Mouse (Mus musculus) forebrain, embryonic 14.5 days (tissue): ENCODE measurements around the gene Gfpt2. TPM values are rescaled to one million over a fixed set of nuclear protein-coding genes. Genes with fewer than 3 reads are reported as not detected.

Experiments
- ATAC-seq: fragments of 200-750 bp; cut with Nextera tagmentation; 2 replicates; pipeline ENCODE4 v1.8.0; 2017; ENCODE audit warnings: mild to moderate bottlenecking, moderate library complexity
- DNase-seq: peaks from one replicate; pipeline ENCODE4 v3.0.0-alpha.2; 2015; ENCODE audit warnings: low spot score
- H3K27ac ChIP-seq: fragments of 300-500 bp; sonication (generic); 2 replicates; pipeline ENCODE4 v1.5.1; 2014; ENCODE audit warnings: low read depth, mild to moderate bottlenecking, control low read depth, low read length, moderate library complexity
- H3K27me3 ChIP-seq: fragments of 300-500 bp; sonication (generic); replicated peaks from 2 replicates; pipeline ENCODE4 v1.6.1; 2014; ENCODE audit warnings: low read length, control low read depth, mixed read lengths; ENCODE audit not compliant: control insufficient read depth, insufficient read depth
- H3K36me3 ChIP-seq: fragments of 300-500 bp; sonication (generic); 2 replicates; pipeline ENCODE4 v1.6.1; 2014; ENCODE audit warnings: low read length, control low read depth; ENCODE audit not compliant: control insufficient read depth, insufficient read depth
- H3K4me1 ChIP-seq: fragments of 300-500 bp; sonication (generic); 2 replicates; pipeline ENCODE4 v1.6.1; 2014; ENCODE audit warnings: antibody characterized with exemption, low read length, control low read depth; ENCODE audit not compliant: control insufficient read depth, insufficient read depth
- H3K4me2 ChIP-seq: fragments of 300-500 bp; sonication (generic); 2 replicates; pipeline ENCODE4 v1.6.1; 2014; ENCODE audit warnings: mild to moderate bottlenecking, control low read depth, low read length
- H3K4me3 ChIP-seq: fragments of 300-500 bp; sonication (generic); 2 replicates; pipeline ENCODE4 v1.5.1; 2014; ENCODE audit warnings: low read depth, low read length, control low read depth
- H3K9ac ChIP-seq: fragments of 300-500 bp; sonication (generic); 2 replicates; pipeline ENCODE4 v1.6.1; 2014; ENCODE audit warnings: mild to moderate bottlenecking, low read length, control low read depth, moderate library complexity
- H3K9me3 ChIP-seq: fragments of 300-500 bp; sonication (generic); replicated peaks from 2 replicates; pipeline ENCODE4 v1.6.1; 2016; ENCODE audit warnings: low read length, control low read depth, mixed read lengths; ENCODE audit not compliant: control insufficient read depth
- WGBS: fragments of 180-500 bp; shearing (Covaris S2); extraction: QIAGEN DNeasy Blood & Tissue Kit; methylation state at CpG from one replicate; pipeline ENCODE4 v1.1.7; 2014; 5-methylcytosine and 5-hydroxymethylcytosine counted together
- polyA plus RNA-seq: library from polyadenylated mRNA; unstranded; fragments of >200 nt; fragmentation: Nextera tagmentation; extraction: Ambion mirVana; gene quantifications from 2 replicates; pipeline ENCODE4 v1.2.1, GENCODE M21; 2014

Gfpt2 gene
- polyA plus RNA-seq, 1 experiment from 2014 or later, result 6.0 TPM

DNA sequence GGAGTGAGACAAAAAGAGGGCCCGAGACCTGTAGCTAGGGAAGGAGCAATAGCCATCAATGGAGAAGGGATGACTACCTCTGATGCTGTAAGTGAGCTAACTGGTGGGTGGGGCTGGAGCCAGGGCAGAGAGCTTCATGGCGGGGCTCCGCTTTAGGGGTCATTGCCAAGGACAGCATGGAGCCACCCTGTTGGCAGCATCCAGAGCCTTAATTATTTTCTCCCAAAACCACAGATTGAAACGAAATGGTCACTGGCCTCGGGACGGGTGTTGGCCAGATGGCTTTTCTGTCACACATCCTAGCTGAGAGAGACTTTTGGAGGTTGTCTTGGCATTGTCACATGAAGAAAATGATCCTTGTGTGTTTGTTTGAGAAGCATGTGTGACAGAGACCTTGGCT lies 15.1 kb upstream of the Gfpt2 start:
- no peak for DNase-seq
- Histone ChIP-seq H3K4me3 (no peak overlapping the region), H3K4me1 (no peaks in the 10 kb centered on the region), H3K36me3 (no peaks in the 10 kb centered on the region), H3K27me3 (no peaks in the 10 kb centered on the region), H3K27ac (no peak overlapping the region), H3K9ac (no peak overlapping the region), H3K9me3 (no peaks in the 10 kb centered on the region), H3K4me2 (no peak overlapping the region)
- WGBS, result 86% methylated on average over 6 of the region's 6 CpGs
- no peak for ATAC-seq

DNA sequence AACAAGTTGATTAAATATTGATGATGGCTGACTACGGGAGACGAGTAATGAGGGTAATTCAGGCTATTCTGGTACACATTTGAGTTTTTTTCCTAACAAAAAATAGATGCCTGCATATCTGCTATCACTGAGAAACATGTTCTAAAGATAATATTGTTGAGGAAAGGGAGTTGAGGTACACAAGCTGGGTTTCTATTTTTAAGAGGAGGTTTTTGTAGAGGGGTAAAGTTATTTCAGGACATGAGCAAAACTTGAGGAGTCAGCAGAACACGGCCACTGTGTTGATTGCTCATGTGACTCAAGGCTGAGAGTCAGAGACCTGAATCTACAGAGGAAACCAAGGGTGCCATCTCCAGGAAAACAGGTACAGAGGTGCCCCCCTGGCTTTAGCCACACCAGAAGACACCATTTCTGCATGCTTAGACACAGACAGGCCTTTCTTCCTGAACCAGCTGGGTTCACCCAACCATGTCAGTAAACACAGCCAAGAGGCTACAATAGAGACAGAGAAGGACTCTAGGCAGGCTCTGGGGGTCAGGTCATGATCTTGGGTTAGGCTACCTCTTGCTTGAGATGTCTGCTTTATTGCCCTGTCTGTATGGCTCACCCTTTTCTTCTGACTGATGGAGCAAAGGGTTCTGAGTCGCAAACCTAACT lies 13.7 kb upstream of the Gfpt2 start:
- no peaks in the 10 kb centered on the region for H3K36me3 ChIP-seq
- no peak overlapping the region for H3K4me3 ChIP-seq
- H3K27me3 ChIP-seq, result no peaks in the 10 kb centered on the region
- no peaks in the 10 kb centered on the region for H3K9me3 ChIP-seq
- no peak overlapping the region for H3K4me2 ChIP-seq
- no peak overlapping the region for H3K9ac ChIP-seq
- no peak overlapping the region for H3K27ac ChIP-seq
- no peak for ATAC-seq
- 86% methylated on average over 4 of the region's 4 CpGs for WGBS
- no peak for DNase-seq
- H3K4me1 ChIP-seq, result no peaks in the 10 kb centered on the region

DNA sequence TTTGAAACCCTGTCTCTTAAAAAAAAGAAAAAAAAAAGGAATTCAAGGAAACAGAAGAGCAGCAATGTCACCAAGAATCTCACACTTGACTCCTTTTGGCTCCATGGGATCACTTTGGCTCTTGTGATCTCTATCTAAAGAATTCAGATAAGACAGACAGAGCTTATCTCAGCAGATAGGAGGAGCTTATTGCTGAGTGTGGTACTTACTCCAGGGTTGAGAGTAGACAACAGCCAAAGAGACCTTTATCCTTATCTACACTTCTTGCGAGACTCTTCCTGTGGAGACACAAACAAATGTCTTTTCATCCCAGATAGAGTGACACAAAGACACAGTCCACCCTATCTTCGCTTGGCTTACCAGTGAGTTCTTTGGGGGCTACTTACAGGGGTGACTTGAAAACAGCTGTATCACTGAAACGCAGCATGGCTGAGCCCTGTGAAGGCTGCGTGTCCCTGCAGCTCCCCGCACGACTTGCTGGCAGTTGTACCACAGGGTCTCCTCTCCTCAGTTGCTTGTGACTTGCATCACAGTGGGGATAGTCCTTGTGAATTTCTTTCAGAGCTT lies 12.1 kb upstream of the Gfpt2 start:
- ATAC-seq, result no peak
- H3K4me3 ChIP-seq, result no peak overlapping the region
- WGBS, result 78% methylated on average over 6 of the region's 6 CpGs
- no peaks in the 10 kb centered on the region for H3K27me3 ChIP-seq
- H3K4me1 ChIP-seq, result no peaks in the 10 kb centered on the region
- H3K36me3 ChIP-seq, result no peaks in the 10 kb centered on the region
- no peak overlapping the region for H3K9ac ChIP-seq
- no peak for DNase-seq
- no peak overlapping the region for H3K27ac ChIP-seq
- no peak overlapping the region for H3K4me2 ChIP-seq
- no peaks in the 10 kb centered on the region for H3K9me3 ChIP-seq

DNA sequence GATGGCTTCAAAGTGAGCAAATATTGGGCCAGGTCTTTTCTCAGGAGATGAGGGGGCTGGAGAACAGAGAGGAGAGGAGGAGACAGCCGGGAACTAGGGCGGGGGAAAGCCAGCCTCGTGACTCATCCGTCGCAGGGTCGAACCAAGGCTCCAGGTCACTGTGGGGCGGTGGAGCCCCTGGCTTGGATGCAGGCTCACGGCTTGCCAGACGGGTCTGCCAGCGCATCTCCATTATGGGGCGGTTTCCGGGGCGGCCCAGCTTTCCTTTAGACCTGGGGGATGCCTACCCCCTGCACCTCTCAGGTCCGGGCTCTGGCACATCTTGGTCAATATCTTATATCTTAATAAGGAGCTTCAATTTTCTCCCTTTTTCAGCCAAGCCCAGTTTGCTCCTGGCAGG lies 847 bp upstream of the Gfpt2 start:
- WGBS, result 13% methylated on average over 14 of the region's 14 CpGs

DNA sequence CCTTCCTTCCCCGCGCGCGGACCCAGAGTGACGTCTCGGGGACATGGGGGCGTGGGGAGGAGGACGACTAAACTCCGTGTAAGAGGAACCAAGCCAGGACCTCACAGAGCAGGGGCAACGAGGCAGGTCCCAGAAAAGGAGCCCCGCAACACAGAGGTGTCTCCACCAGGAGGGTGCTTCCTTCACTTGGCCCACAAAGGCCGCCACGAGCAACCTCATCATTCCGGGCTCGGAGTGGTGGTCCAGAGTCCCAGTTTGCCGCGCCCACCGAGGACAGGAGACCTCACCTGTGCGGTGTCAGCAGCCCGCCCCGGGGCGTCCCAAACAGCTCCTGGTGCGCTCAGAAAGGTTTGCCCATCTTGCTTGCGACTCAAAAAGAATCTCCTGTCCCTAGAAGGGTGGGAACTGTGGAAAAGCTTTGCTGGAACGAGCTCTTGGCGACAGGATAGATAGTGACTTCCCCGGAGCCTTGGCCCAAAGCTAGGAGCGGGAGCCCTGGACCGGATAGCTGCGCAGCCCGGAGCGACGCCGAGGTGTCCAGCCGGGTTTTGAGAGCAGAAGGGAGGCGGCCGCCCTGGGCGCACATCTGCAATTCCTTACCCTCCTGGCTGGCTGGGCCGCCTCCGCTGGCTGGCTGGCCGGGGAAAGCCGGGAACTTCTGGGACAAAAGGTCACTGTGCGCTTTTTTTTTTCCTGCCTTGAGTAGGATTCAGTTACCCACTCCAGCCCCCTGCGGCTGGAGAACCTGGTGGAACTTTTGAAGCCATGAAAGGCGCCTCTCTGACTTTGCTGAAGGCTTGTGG lies 565 bp downstream of the Gfpt2 start:
- no peaks in the 10 kb centered on the region for H3K36me3 ChIP-seq
- H3K27me3 ChIP-seq, result no peaks in the 10 kb centered on the region
- DNase-seq (peak; percentile 17), ATAC-seq (no peak)
- peaks cover 6% of the 10 kb centered on the region; the same call in 1 of the 2 replicates for H3K4me1 ChIP-seq
- H3K9ac ChIP-seq, result peak overlapping the region; percentile 60
- H3K9me3 ChIP-seq, result no peaks in the 10 kb centered on the region
- peak overlapping the region; percentile 75 for H3K4me2 ChIP-seq
- H3K4me3 ChIP-seq, result peak overlapping the region; percentile 37
- no peak overlapping the region for H3K27ac ChIP-seq
- 1% methylated on average over 45 of the region's 45 CpGs for WGBS

More for the DNA sequence above, 847 bp upstream of the Gfpt2 start:
- DNase-seq (no peak), ATAC-seq (no peak)
- no peak overlapping the region for H3K4me3 ChIP-seq
- H3K4me1 ChIP-seq, result peaks cover 6% of the 10 kb centered on the region; the same call in 1 of the 2 replicates
- no peak overlapping the region for H3K27ac ChIP-seq
- H3K27me3 ChIP-seq, result no peaks in the 10 kb centered on the region
- no peak overlapping the region for H3K9ac ChIP-seq
- H3K9me3 ChIP-seq, result no peaks in the 10 kb centered on the region
- H3K4me2 ChIP-seq, result no peak overlapping the region
- no peaks in the 10 kb centered on the region for H3K36me3 ChIP-seq

DNA sequence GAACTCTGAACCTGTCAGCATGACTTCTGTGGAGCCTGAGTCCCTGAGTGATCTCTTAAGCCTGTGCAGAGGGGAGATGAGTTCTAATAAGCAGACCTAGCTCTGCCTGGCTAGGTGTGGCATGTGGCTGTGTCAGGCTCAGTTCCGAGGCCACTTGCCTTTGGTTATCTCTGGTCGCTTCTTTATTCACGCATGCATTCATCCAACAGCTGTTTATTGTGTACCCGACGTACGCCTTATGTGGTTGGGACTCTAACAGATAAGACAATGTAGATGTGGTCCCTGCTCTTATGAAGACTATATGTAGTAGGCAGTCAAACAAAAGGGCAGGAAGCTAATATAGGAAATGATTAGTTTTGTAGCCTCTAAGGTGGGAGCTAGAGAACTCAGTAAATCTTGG lies 5.0 kb downstream of the Gfpt2 start:
- Histone ChIP-seq H3K27ac (no peak overlapping the region), H3K9me3 (no peaks in the 10 kb centered on the region), H3K4me3 (no peak overlapping the region), H3K4me1 (peaks cover 6% of the 10 kb centered on the region; the same call in 1 of the 2 replicates), H3K27me3 (no peaks in the 10 kb centered on the region), H3K4me2 (no peak overlapping the region), H3K36me3 (no peaks in the 10 kb centered on the region), H3K9ac (no peak overlapping the region)
- DNase-seq (no peak), ATAC-seq (no peak)
- WGBS, result 91% methylated on average over 6 of the region's 6 CpGs

DNA sequence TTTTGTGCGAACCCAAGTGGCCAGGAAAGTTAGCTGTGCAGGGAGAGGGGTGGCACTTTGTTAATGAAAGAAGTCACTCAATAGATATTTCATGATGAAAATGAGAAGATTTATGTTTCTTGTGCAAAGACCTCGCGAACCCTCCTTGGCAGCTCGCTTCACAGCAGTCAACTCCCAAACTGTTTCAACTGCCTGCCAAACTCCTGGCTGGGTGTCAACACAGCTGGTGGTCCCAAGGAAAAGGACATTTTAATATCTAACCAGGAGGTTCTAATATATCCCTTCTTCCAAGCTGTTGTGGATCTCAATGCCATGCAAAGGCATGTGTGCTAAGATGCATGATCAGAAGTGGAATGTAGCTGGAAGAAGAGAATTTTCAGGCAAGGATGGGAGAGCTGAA lies 7.5 kb downstream of the Gfpt2 start:
- Histone ChIP-seq H3K9ac (no peak overlapping the region), H3K4me2 (no peak overlapping the region), H3K4me1 (no peaks in the 10 kb centered on the region), H3K4me3 (no peak overlapping the region), H3K9me3 (no peaks in the 10 kb centered on the region), H3K36me3 (no peaks in the 10 kb centered on the region), H3K27ac (no peak overlapping the region), H3K27me3 (no peaks in the 10 kb centered on the region)
- DNase-seq (peak; percentile 23), ATAC-seq (no peak)
- WGBS, result 76% methylated on average over 4 of the region's 4 CpGs

DNA sequence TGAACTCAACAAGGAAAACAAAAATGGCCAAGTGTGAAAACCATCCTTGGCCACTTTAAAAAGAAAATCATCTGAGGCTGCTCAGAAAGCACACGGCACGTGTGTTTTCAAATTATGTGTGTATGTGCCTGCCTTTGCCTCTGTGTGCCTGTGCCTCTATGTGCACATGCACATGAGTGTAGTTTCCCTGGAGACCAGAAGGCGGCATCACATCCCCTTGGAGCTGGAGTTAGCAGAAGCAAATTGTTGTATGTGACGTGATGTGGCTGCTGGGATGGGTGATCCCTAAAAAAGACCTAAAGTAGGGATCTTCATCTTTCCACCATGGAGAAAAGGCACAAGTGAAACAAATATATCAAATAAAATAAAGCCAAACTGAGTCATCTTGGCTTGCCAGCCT lies 9.8 kb downstream of the Gfpt2 start:
- H3K4me2 ChIP-seq, result no peak overlapping the region
- 95% methylated on average over 4 of the region's 4 CpGs for WGBS
- H3K27me3 ChIP-seq, result no peaks in the 10 kb centered on the region
- H3K4me1 ChIP-seq, result no peaks in the 10 kb centered on the region
- no peaks in the 10 kb centered on the region for H3K9me3 ChIP-seq
- ATAC-seq (no peak), DNase-seq (no peak)
- H3K27ac ChIP-seq, result no peak overlapping the region
- no peaks in the 10 kb centered on the region for H3K36me3 ChIP-seq
- no peak overlapping the region for H3K9ac ChIP-seq
- no peak overlapping the region for H3K4me3 ChIP-seq

DNA sequence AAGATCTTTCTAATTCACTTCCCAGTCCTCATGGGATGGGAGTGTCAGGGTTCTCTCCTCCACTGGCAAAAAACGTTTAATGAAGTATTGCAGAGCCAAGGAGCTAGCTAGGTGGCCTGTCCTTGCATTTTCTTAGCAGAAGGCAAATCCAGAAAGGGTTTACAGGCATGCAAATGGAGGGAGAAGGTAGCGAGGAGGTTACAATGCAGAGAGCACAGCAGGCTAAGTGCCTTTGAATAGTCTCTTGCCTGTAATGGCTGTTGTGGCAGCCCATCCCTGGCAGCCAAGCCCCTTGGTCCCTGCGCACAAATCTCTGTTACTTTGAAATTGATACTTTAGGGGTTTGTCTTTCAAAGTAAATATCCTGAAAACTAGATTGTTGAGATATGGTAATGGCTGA lies 12.2 kb downstream of the Gfpt2 start:
- no peak overlapping the region for H3K27ac ChIP-seq
- 10% methylated on average over 3 of the region's 3 CpGs for WGBS
- no peak overlapping the region for H3K9ac ChIP-seq

More for the DNA sequence above, 12.2 kb downstream of the Gfpt2 start:
- no peak for ATAC-seq
- H3K4me3 ChIP-seq, result no peak overlapping the region
- H3K27me3 ChIP-seq, result no peaks in the 10 kb centered on the region
- H3K4me2 ChIP-seq, result no peak overlapping the region
- no peaks in the 10 kb centered on the region for H3K9me3 ChIP-seq
- no peaks in the 10 kb centered on the region for H3K36me3 ChIP-seq
- no peak for DNase-seq
- H3K4me1 ChIP-seq, result no peaks in the 10 kb centered on the region
